Mouse (Mus musculus) embryonic facial prominence, embryonic 15.5 days (tissue): Measurements from ENCODE around the gene Msi1. TPM values are rescaled to one million over a fixed set of nuclear protein-coding genes. Genes with fewer than 3 reads are reported as not detected.

Experiments used
- ATAC-seq: fragments of 200-750 bp; cut with Nextera tagmentation; 2 replicates; pipeline ENCODE4 v1.8.0; 2017; ENCODE audit warnings: low read depth, moderate TSS enrichment; ENCODE audit not compliant: insufficient number of reproducible peaks, low FRiP score, low TSS enrichment
- H3K27ac ChIP-seq: fragments of 300-500 bp; sonication (generic); replicated peaks from 2 replicates; pipeline ENCODE4 v1.5.1; 2015; ENCODE audit warnings: mild to moderate bottlenecking, inconsistent platforms
- H3K27me3 ChIP-seq: fragments of 300-500 bp; sonication (generic); 2 replicates; pipeline ENCODE4 v1.6.1; 2015; ENCODE audit warnings: inconsistent platforms
- H3K36me3 ChIP-seq: fragments of 300-500 bp; sonication (generic); 2 replicates; pipeline ENCODE4 v1.6.1; 2015; ENCODE audit warnings: mild to moderate bottlenecking, inconsistent platforms
- H3K4me1 ChIP-seq: fragments of 300-500 bp; sonication (generic); 2 replicates; pipeline ENCODE4 v1.6.1; 2015; ENCODE audit warnings: inconsistent platforms
- H3K4me2 ChIP-seq: fragments of 300-500 bp; sonication (generic); replicated peaks from 2 replicates; pipeline ENCODE4 v1.6.1; 2015; ENCODE audit warnings: mild to moderate bottlenecking, inconsistent platforms
- H3K4me3 ChIP-seq: fragments of 300-500 bp; sonication (generic); replicated peaks from 2 replicates; pipeline ENCODE4 v1.5.1; 2015; ENCODE audit warnings: mild to moderate bottlenecking, inconsistent platforms
- H3K9ac ChIP-seq: fragments of 300-500 bp; sonication (generic); 2 replicates; pipeline ENCODE4 v1.6.1; 2015; ENCODE audit warnings: inconsistent platforms
- H3K9me3 ChIP-seq: fragments of 300-500 bp; sonication (generic); replicated peaks from 2 replicates; pipeline ENCODE4 v1.6.1; 2016; ENCODE audit warnings: inconsistent platforms
- WGBS: fragments of 180-500 bp; shearing (Covaris S2); methylation state at CpG from one replicate; pipeline ENCODE4 v1.1.7; 2015; 5-methylcytosine and 5-hydroxymethylcytosine counted together
- polyA plus RNA-seq: library from polyadenylated mRNA; unstranded; fragments of >200 nt; fragmentation: Nextera tagmentation; extraction: Ambion mirVana; gene quantifications from 2 replicates; pipeline ENCODE4 v1.2.1, GENCODE M21; 2015

Msi1 gene
- polyA plus RNA-seq, 1 experiment from 2014 or later, result 19.1 TPM

DNA sequence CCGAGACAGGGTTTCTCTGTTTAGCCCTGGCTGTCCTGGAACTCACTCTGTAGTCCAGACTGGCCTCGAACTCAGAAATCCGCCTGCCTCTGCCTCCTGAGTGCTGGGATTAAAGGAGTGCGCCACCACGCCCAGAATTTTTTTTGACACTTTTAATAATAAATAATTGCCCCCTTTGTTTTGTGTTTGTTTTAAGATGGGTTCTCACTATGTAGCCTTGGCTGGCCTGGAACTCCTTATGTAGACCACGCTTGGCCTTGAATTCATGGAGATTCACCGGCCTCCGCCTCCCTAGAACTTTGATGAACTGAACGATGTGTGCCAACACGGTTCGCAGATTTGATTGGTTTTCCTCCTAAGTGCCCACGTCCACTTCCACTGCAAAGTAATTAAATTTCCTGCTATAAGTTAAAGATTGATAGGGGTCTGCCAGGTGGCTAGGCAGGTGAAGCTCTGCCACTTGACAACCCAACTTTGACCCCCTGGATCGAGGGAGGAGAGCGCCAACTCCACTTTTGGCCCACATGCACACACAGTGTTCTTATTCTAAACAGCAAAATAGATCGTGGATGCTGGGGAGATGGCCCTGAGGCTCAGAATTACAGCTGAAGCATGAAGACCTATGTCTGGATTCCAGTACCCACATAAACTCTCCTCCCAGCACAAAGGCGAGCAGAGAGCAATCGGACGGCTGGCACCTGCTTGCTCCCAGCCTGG, 56.2 kb downstream of the Msi1 start:
- H3K9ac ChIP-seq, result no peak overlapping the region
- no peak for ATAC-seq
- H3K36me3 ChIP-seq, result no peaks in the 10 kb centered on the region
- H3K4me1 ChIP-seq, result peaks cover 23% of the 10 kb centered on the region
- 81% methylated on average over 18 of the region's 18 CpGs for WGBS
- H3K27ac ChIP-seq, result no peak overlapping the region
- no peak overlapping the region for H3K4me2 ChIP-seq
- no peaks in the 10 kb centered on the region for H3K9me3 ChIP-seq
- no peaks in the 10 kb centered on the region; the same call in none of the 2 replicates for H3K27me3 ChIP-seq
- no peak overlapping the region for H3K4me3 ChIP-seq

- peaks cover 34% of the 10 kb centered on the region for H3K4me1 ChIP-seq
- H3K36me3 ChIP-seq, result no peaks in the 10 kb centered on the region
- no peaks in the 10 kb centered on the region; the same call in none of the 2 replicates for H3K27me3 ChIP-seq
- H3K9me3 ChIP-seq, result no peaks in the 10 kb centered on the region
- no peak overlapping the region for H3K4me3 ChIP-seq
- no peak overlapping the region for H3K27ac ChIP-seq
- no peak for ATAC-seq
- no peak overlapping the region for H3K9ac ChIP-seq
- no peak overlapping the region for H3K4me2 ChIP-seq
- WGBS, result 55% methylated on average over 4 of the region's 4 CpGs
These were observed 57.3 kb downstream of the Msi1 start for GRCm38 (mm10) chr5:115486726-115487125.

DNA sequence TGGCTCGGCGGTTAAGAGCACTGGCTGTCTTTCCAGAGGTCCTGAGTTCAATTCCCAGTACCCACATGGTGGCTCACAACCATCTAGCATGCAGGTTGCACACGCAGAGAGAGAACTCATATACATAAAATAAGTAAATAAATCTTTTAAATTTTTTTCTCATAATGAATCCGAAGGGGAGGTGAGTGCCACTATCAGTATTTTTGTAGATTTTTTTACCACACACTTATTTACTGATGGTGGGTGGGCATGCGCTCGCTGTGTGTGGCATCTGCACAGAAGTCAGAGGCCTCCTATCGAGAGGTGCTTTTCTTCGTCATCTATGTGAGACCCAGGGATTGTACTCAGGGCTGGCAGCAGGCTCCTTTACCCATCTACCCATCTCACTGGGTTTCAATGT, 58.0 kb downstream of the Msi1 start:
- Histone ChIP-seq H3K4me2 (no peak overlapping the region), H3K9me3 (no peaks in the 10 kb centered on the region), H3K27ac (no peak overlapping the region), H3K36me3 (no peaks in the 10 kb centered on the region), H3K4me3 (no peak overlapping the region), H3K27me3 (no peaks in the 10 kb centered on the region; the same call in 1 of the 2 replicates), H3K4me1 (peaks cover 38% of the 10 kb centered on the region), H3K9ac (no peak overlapping the region)
- no peak for ATAC-seq
- WGBS, result 84% methylated on average over 8 of the region's 8 CpGs

DNA sequence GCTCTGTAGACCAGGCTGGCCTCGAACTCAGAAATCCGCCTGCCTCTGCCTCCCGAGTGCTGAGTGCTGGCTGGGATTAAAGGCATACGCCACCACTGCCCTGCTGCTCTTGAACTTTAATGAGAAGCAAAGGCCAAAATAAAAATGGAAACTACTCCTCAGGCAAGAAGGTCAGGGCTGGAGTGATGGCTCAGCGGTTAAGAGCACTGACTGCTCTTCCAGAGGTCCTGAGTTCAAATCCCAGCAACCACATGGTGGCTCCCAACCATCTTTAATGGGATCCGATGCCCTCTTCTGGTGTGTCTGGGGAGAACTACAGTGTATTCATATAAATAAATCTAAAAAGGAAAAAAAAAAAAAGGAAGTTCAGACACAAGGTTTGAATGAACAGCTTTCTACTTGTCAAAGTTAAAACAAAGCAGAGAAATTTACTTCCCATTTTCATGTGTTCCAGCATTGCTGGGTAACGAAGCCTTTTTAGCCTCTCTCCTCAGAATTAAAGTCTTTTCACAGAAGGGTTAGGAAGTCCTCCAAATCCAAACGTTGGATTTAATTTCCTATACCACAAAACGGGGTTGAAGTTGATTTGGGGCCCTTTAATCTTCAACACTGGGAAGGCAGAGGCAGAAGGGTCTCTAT, 58.7 kb downstream of the Msi1 start:
- no peak for ATAC-seq
- WGBS, result 71% methylated on average over 9 of the region's 9 CpGs
- Histone ChIP-seq H3K27ac (no peak overlapping the region), H3K27me3 (no peaks in the 10 kb centered on the region), H3K4me3 (no peak overlapping the region), H3K4me2 (peak overlapping the region; percentile 80; the same call in 1 of the 2 replicates), H3K36me3 (no peaks in the 10 kb centered on the region), H3K9ac (no peak overlapping the region), H3K9me3 (no peaks in the 10 kb centered on the region), H3K4me1 (peaks cover 36% of the 10 kb centered on the region)

- peak; percentile 66 for ATAC-seq
- Histone ChIP-seq H3K9me3 (no peaks in the 10 kb centered on the region), H3K4me2 (peak overlapping the region; percentile 80), H3K4me1 (peaks cover 42% of the 10 kb centered on the region), H3K27me3 (no peaks in the 10 kb centered on the region), H3K36me3 (no peaks in the 10 kb centered on the region), H3K9ac (peak overlapping the region; percentile 86), H3K4me3 (peak overlapping the region; percentile 46), H3K27ac (peak overlapping the region; percentile 100)
- under 1% methylated on average over 39 of the region's 39 CpGs for WGBS
These were observed 59.7 kb downstream of the Msi1 start for GRCm38 (mm10) chr5:115488841-115489698.

DNA sequence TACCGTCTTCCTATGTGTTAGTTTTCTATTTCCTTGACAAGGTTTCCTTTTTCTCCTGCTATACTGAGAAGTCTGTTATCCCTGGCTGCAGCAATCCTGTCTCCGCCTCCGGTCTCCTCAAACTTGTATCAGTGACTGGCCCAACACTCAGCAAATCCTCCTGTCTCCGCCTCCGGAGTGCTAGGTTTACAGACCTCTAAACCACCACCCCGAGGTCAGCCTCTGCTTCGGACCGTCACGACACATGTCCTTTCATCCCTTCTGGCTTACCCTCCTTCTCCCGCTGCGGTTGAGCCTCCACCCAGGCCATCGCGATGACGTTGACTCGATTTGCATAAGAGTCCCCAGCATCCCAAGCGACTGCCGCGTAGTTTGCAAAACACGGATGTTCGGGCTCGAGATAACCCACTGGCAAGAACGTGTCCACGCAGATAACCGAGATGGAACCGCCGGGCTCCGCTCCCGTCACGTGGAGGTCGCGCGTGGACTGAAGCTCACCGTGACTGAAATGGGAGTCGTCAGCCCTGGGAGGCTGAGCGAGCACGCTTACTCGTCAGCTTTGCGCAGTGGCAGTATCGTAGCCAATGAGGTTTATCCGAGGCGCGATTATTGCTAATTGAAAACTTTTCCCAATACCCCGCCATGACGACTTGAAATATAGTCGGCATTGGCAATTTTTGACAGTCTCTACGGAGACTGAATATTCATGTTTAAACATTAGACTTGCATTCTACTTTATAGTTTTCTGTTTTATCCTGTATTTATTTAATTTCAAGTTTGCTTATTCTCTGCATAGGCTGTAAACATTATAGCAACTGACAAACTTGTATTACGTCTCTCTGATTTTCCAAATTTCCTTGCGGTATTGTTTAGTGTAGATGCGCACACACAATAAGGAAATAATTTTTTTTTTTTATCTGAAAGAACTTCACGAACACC, 60.6 kb downstream of the Msi1 start:
- Histone ChIP-seq H3K9ac (peak overlapping the region; percentile 86), H3K4me2 (peak overlapping the region; percentile 80), H3K9me3 (no peaks in the 10 kb centered on the region), H3K27ac (peak overlapping the region; percentile 100), H3K36me3 (no peaks in the 10 kb centered on the region), H3K27me3 (no peaks in the 10 kb centered on the region), H3K4me1 (peaks cover 44% of the 10 kb centered on the region), H3K4me3 (peak overlapping the region; percentile 46)
- WGBS, result under 1% methylated on average over 50 of the region's 50 CpGs
- ATAC-seq, result peak; percentile 78

- Histone ChIP-seq H3K4me1 (peaks cover 43% of the 10 kb centered on the region), H3K9ac (no peak overlapping the region), H3K4me3 (peak overlapping the region; percentile 10; the same call in 1 of the 2 replicates), H3K4me2 (peak overlapping the region; percentile 80), H3K27me3 (no peaks in the 10 kb centered on the region), H3K36me3 (no peaks in the 10 kb centered on the region), H3K9me3 (no peaks in the 10 kb centered on the region), H3K27ac (peak overlapping the region; percentile 100)
- ATAC-seq, result no peak
- 9% methylated on average over 8 of the region's 8 CpGs for WGBS
These were observed 61.2 kb downstream of the Msi1 start for GRCm38 (mm10) chr5:115490638-115491000.

GRCm38 (mm10) chr5:115491076-115491475, 61.7 kb downstream of the Msi1 start:
- Histone ChIP-seq H3K27me3 (no peaks in the 10 kb centered on the region), H3K4me3 (no peak overlapping the region), H3K27ac (peak overlapping the region; percentile 100; the same call in 1 of the 2 replicates), H3K9me3 (no peaks in the 10 kb centered on the region), H3K4me2 (peak overlapping the region; percentile 80), H3K9ac (no peak overlapping the region), H3K36me3 (no peaks in the 10 kb centered on the region), H3K4me1 (peaks cover 43% of the 10 kb centered on the region)
- WGBS, result 35% methylated on average over 5 of the region's 5 CpGs
- ATAC-seq, result no peak

DNA sequence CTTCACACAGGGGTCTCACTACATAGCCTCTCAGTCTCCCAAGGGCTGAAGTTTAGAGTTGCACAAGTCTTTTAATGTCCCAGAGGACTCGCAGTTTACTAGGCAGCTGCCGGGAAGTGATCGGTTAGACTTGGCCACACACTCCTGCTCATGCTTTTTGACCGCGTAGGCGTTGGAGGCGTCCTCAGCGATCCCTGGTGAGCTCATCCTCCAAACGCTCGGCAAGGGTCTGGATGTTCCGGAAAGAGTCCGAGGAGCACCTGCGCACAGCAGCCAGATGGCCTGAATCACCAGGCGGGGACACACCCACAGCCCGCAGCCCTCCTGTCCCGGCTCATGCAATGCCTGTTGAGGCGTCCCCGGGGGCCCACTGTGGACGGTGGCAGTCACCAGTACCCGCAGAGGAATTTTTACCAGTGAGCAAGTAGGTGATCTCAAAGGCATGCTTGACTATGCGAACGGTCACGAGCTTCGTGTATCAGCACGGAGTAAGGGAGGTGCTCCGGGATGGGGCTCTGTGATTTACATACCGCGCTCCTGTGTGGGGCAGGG, 62.4 kb downstream of the Msi1 start:
- Histone ChIP-seq H3K9ac (0 out of 2 replicates have a peak overlapping the region, but pooled peaks have one; percentile 4), H3K4me1 (peaks cover 43% of the 10 kb centered on the region), H3K4me3 (peak overlapping the region; percentile 26), H3K27ac (peak overlapping the region; percentile 52), H3K4me2 (peak overlapping the region; percentile 57), H3K9me3 (no peaks in the 10 kb centered on the region), H3K36me3 (no peaks in the 10 kb centered on the region), H3K27me3 (no peaks in the 10 kb centered on the region)
- WGBS, result 3% methylated on average over 28 of the region's 28 CpGs
- no peak; the same call in 1 of the 2 replicates for ATAC-seq

- Histone ChIP-seq H3K4me1 (peaks cover 43% of the 10 kb centered on the region), H3K4me3 (no peak overlapping the region), H3K27me3 (no peaks in the 10 kb centered on the region), H3K9me3 (no peaks in the 10 kb centered on the region), H3K27ac (peak overlapping the region; percentile 87), H3K9ac (no peak overlapping the region), H3K36me3 (no peaks in the 10 kb centered on the region), H3K4me2 (no peak overlapping the region)
- 49% methylated on average over 6 of the region's 6 CpGs for WGBS
- ATAC-seq, result no peak
These were observed 63.4 kb downstream of the Msi1 start for GRCm38 (mm10) chr5:115492711-115493335.
